Comparison of ENCODE assay signal across 8 mouse cellular contexts in the genomic region with DNA sequence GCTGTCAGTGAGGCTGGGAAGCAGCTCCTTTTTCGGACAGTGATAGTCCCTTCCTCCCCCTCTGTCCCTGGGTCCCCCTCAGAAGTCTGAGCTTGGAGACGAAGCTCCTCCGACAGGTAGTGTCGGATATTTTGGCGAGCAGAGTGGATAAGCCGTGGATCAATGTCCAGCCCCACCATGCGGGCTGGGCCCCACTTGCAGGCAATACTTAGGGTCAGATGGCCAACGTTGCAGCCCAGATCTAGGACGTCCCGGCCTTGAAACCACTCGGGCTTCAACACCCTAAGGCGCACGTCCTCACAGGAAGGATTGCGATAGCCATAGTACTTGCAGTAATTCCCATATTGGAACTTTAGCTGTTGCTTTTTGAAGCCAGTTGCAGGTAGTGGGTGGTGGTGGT. TPM values are rescaled to one million over a fixed set of nuclear protein-coding genes. Genes with fewer than 3 reads are reported as not detected.
DNase-seq lines count a peak whose midpoint lies in the region; ATAC-seq lines count a peak whose summit lies in the region.

No protein-coding gene starts in this region.

- H3K36me3 ChIP-seq in hindbrain, embryonic 11.5 days (ENCODE audit: control insufficient read depth, insufficient read depth, low read length) = peaks cover 5% of the 10 kb centered on the region; the same call in 1 of the 2 replicates
- H3K36me3 ChIP-seq in midbrain, embryonic 11.5 days (ENCODE audit: control insufficient read depth, insufficient read depth, low read length) = peaks cover 35% of the 10 kb centered on the region

- ATAC-seq in hindbrain, embryonic 11.5 days (ENCODE audit: low FRiP score) = no peak
- ATAC-seq in midbrain, embryonic 11.5 days (ENCODE audit: low FRiP score) = no peak

- H3K9me3 ChIP-seq in hindbrain, embryonic 11.5 days (ENCODE audit: control insufficient read depth, low read length) = no peaks in the 10 kb centered on the region
- H3K9me3 ChIP-seq in midbrain, embryonic 11.5 days (ENCODE audit: control insufficient read depth, low read length) = peaks cover 2% of the 10 kb centered on the region; the same call in 1 of the 2 replicates

- DNase-seq in kidney, adult 9 months = peak; percentile 38
- DNase-seq in kidney, postnatal 14 days = no peak
- DNase-seq in adrenal gland, postnatal 36 days = peak; percentile 55 to 60
- no peak for DNase-seq in hindbrain, embryonic 11.5 days (ENCODE audit: low spot score)
- DNase-seq in midbrain, embryonic 11.5 days (ENCODE audit: low spot score, missing footprints) = peak; percentile 81
- no peak for DNase-seq in right cerebral cortex, postnatal 36 days (ENCODE audit: low spot score in 2 of 2)
- DNase-seq in spleen, postnatal 4 days (ENCODE audit: low spot score in 2 of 2) = no peak
- no peak for DNase-seq in spleen, postnatal 36 days (ENCODE audit: low spot score in 2 of 2)

- peak overlapping the region; percentile 94 for H3K9ac ChIP-seq in hindbrain, embryonic 11.5 days (ENCODE audit: low read depth, low read length)
- H3K9ac ChIP-seq in midbrain, embryonic 11.5 days (ENCODE audit: low read length) = peak overlapping the region; percentile 95

- H3K4me1 ChIP-seq in hindbrain, embryonic 11.5 days (replicated peaks; ENCODE audit: control insufficient read depth, insufficient read depth, low read length) = peaks cover 23% of the 10 kb centered on the region
- peaks cover 39% of the 10 kb centered on the region for H3K4me1 ChIP-seq in midbrain, embryonic 11.5 days (ENCODE audit: control insufficient read depth, insufficient read depth, low read length)

- no peaks in the 10 kb centered on the region for H3K27me3 ChIP-seq in hindbrain, embryonic 11.5 days (ENCODE audit: control insufficient read depth, insufficient read depth, low read length)
- peaks cover 2% of the 10 kb centered on the region; the same call in 1 of the 2 replicates for H3K27me3 ChIP-seq in midbrain, embryonic 11.5 days (ENCODE audit: control insufficient read depth, insufficient read depth, low read length)

- 0 out of 2 replicates have a peak overlapping the region, but pooled peaks have one; percentile 99 for H3K27ac ChIP-seq in hindbrain, embryonic 11.5 days (ENCODE audit: low read depth, low read length)
- H3K27ac ChIP-seq in midbrain, embryonic 11.5 days (ENCODE audit: low read depth, low read length) = no peak overlapping the region

- H3K4me2 ChIP-seq in hindbrain, embryonic 11.5 days (replicated peaks; ENCODE audit: low read depth, low read length) = peak overlapping the region; percentile 87
- H3K4me2 ChIP-seq in midbrain, embryonic 11.5 days = peak overlapping the region; percentile 91

- WGBS in hindbrain, embryonic 11.5 days = 87% methylated on average over 14 of the region's 14 CpGs
- WGBS in midbrain, embryonic 11.5 days = 91% methylated on average over 14 of the region's 14 CpGs

- peak overlapping the region; percentile 86 for H3K4me3 ChIP-seq in hindbrain, embryonic 11.5 days (ENCODE audit: low read depth, low read length)
- peak overlapping the region; percentile 84 for H3K4me3 ChIP-seq in midbrain, embryonic 11.5 days (ENCODE audit: low read depth, low read length)

RNA-seq across cellular contexts. Expression of gene Mepce, which starts 2.9 kb away (rescaled TPM):
- 10 to 100 TPM; 52.0 to 56.4 TPM for total RNA-seq in adrenal gland, postnatal 36 days (2021)
- 9.9 and 14.9 TPM in 2 replicates for polyA plus RNA-seq in hindbrain, embryonic 11.5 days (2014; fragmentation: Nextera tagmentation; extraction: Ambion mirVana)
- 11.4 and 11.5 TPM in 2 replicates for polyA plus RNA-seq in midbrain, embryonic 11.5 days (2014; fragmentation: Nextera tagmentation; extraction: Ambion mirVana)

RNA-seq across cellular contexts. Expression of gene Zcwpw1, which starts 3.1 kb away (rescaled TPM):
- 1 to 10 TPM; 2.3 to 3.0 TPM for total RNA-seq in adrenal gland, postnatal 36 days (2021)
- polyA plus RNA-seq in hindbrain, embryonic 11.5 days (2014; fragmentation: Nextera tagmentation; extraction: Ambion mirVana) = 13.5 and 17.2 TPM in 2 replicates
- polyA plus RNA-seq in midbrain, embryonic 11.5 days (2014; fragmentation: Nextera tagmentation; extraction: Ambion mirVana) = 11.4 and 14.8 TPM in 2 replicates

RNA-seq across cellular contexts. Expression of gene Ppp1r35, which starts 5.9 kb away (rescaled TPM):
- total RNA-seq in adrenal gland, postnatal 36 days (2021) = 10 to 100 TPM; 24.6 to 28.4 TPM
- polyA plus RNA-seq in hindbrain, embryonic 11.5 days (2014; fragmentation: Nextera tagmentation; extraction: Ambion mirVana) = 64.9 and 78.4 TPM in 2 replicates
- 73.3 and 83.1 TPM in 2 replicates for polyA plus RNA-seq in midbrain, embryonic 11.5 days (2014; fragmentation: Nextera tagmentation; extraction: Ambion mirVana)

RNA-seq across cellular contexts. Expression of gene Tsc22d4, which starts 39.0 kb away (rescaled TPM):
- 10 to 100 TPM; 79.5 to 84.6 TPM for total RNA-seq in adrenal gland, postnatal 36 days (2021)
- polyA plus RNA-seq in hindbrain, embryonic 11.5 days (2014; fragmentation: Nextera tagmentation; extraction: Ambion mirVana) = 56.4 and 64.0 TPM in 2 replicates
- polyA plus RNA-seq in midbrain, embryonic 11.5 days (2014; fragmentation: Nextera tagmentation; extraction: Ambion mirVana) = 47.0 and 62.9 TPM in 2 replicates

RNA-seq across cellular contexts. Expression of gene Nyap1, which starts 43.1 kb away (rescaled TPM):
- 1 to 10 TPM; 3.1 to 3.2 TPM for total RNA-seq in adrenal gland, postnatal 36 days (2021)
- 2.9 and 5.3 TPM in 2 replicates for polyA plus RNA-seq in hindbrain, embryonic 11.5 days (2014; fragmentation: Nextera tagmentation; extraction: Ambion mirVana)
- polyA plus RNA-seq in midbrain, embryonic 11.5 days (2014; fragmentation: Nextera tagmentation; extraction: Ambion mirVana) = 4.8 TPM in 2 replicates

Comparison
In these comparisons a context has a peak if more than half of its experiments do, and no peak if none do; other contexts are left out.
1. DNase-seq: peak in kidney, adult 9 months (single experiment), adrenal gland, postnatal 36 days (2 of 2) and midbrain, embryonic 11.5 days (single experiment); none in kidney, postnatal 14 days (single experiment), hindbrain, embryonic 11.5 days (single experiment), right cerebral cortex, postnatal 36 days (0 of 2), spleen, postnatal 4 days (0 of 2) and spleen, postnatal 36 days (0 of 2).